Mouse (Mus musculus) C2C12 (cell line): ENCODE data around the gene Myom1.

Source experiments
- CEBPB ChIP-seq: IDR thresholded peaks from one replicate; pipeline ENCODE4 v1.6.1; 2011; ENCODE audit warnings: low read depth, mild to moderate bottlenecking, control low read depth, moderate library complexity
- CTCF ChIP-seq: IDR thresholded peaks from one replicate; pipeline ENCODE4 v1.5.1; 2011; ENCODE audit not compliant: control insufficient read depth, insufficient read depth, insufficient read length
- MAX ChIP-seq: IDR thresholded peaks from one replicate; pipeline ENCODE4 v1.6.1; 2011; ENCODE audit warnings: mild to moderate bottlenecking, control low read depth
- MYOD1 ChIP-seq: IDR thresholded peaks from one replicate; pipeline ENCODE4 v1.6.1; 2011; ENCODE audit warnings: low read depth; ENCODE audit not compliant: control insufficient read depth, insufficient read length
- MYOG ChIP-seq: IDR thresholded peaks from one replicate; pipeline ENCODE4 v1.6.1; 2011; ENCODE audit not compliant: control insufficient read depth, insufficient read length; ENCODE audit errors: extremely low read depth
- USF1 ChIP-seq: IDR thresholded peaks from one replicate; pipeline ENCODE4 v1.6.1; 2011; ENCODE audit warnings: low read depth, mild to moderate bottlenecking, control low read depth, moderate library complexity

DNA sequence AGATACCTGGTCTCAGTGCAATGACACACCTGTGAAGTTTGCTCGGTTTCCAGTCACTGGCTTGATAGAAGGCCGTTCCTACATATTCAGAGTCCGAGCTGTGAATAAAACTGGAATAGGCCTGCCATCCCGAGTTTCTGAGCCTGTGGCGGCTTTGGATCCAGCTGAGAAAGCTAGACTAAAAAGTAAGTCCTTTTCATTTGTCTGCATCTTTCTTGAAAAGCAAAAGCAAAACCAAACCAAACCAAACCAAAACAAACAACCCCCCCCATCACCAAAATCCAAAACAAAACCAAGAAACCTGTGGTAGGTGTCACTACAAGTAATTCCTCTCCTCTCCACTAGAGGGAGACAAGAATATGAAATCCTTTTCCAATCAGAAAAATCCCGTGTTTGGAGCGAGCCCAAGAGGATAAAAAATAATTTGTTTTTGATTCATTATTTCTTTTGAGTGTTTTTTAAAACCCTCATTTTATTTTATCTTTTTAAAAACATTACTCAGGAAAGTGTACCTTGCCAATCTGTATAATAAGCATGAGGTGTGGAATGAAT, 62.1 kb downstream of the Myom1 start:
- TF ChIP-seq CTCF (no peak), MAX (no peak), USF1 (no peak), MYOG (no peak), CEBPB (no peak), MYOD1 (no peak)
